Mouse (Mus musculus) midbrain, postnatal 0 days (tissue): ENCODE results near the gene Naif1. TPM values are rescaled to one million over a fixed set of nuclear protein-coding genes. Genes with fewer than 3 reads are reported as not detected.

Experiments
- ATAC-seq: fragments of 200-750 bp; cut with Nextera tagmentation; 2 replicates; pipeline ENCODE4 v1.8.0; 2017; ENCODE audit warnings: moderate number of reproducible peaks, mild to moderate bottlenecking, moderate TSS enrichment, moderate library complexity; ENCODE audit not compliant: low FRiP score
- DNase-seq: peaks from one replicate; pipeline ENCODE4 v3.0.0-alpha.2; 2015; ENCODE audit warnings: low spot score
- H3K27ac ChIP-seq: fragments of 300-500 bp; sonication (generic); 2 replicates; pipeline ENCODE4 v1.5.1; 2014; ENCODE audit warnings: low read depth, mild to moderate bottlenecking, low read length, mixed read lengths
- H3K27me3 ChIP-seq: fragments of 300-500 bp; sonication (generic); 2 replicates; pipeline ENCODE4 v1.6.1; 2014; ENCODE audit warnings: low read length, control low read depth, mixed read lengths; ENCODE audit not compliant: insufficient read depth
- H3K36me3 ChIP-seq: fragments of 300-500 bp; sonication (generic); 2 replicates; pipeline ENCODE4 v1.6.1; 2014; ENCODE audit warnings: low read length, control low read depth, mixed read lengths; ENCODE audit not compliant: insufficient read depth
- H3K4me1 ChIP-seq: fragments of 300-500 bp; sonication (generic); 2 replicates; pipeline ENCODE4 v1.6.1; 2014; ENCODE audit warnings: mild to moderate bottlenecking, control low read depth, antibody characterized with exemption, low read length, mixed read lengths; ENCODE audit not compliant: insufficient read depth
- H3K4me2 ChIP-seq: fragments of 300-500 bp; sonication (generic); 2 replicates; pipeline ENCODE4 v1.6.1; 2014; ENCODE audit warnings: low read depth, mild to moderate bottlenecking, low read length, mixed read lengths; ENCODE audit not compliant: poor library complexity, severe bottlenecking
- H3K4me3 ChIP-seq: fragments of 300-500 bp; sonication (generic); 2 replicates; pipeline ENCODE4 v1.5.1; 2014; ENCODE audit warnings: low read depth, mild to moderate bottlenecking, low read length, moderate library complexity
- H3K9ac ChIP-seq: fragments of 300-500 bp; sonication (generic); replicated peaks from 2 replicates; pipeline ENCODE4 v1.6.1; 2014; ENCODE audit warnings: mild to moderate bottlenecking, low read length, moderate library complexity, mixed read lengths; ENCODE audit not compliant: poor library complexity, severe bottlenecking
- H3K9me3 ChIP-seq: fragments of 300-500 bp; sonication (generic); 2 replicates; pipeline ENCODE4 v1.6.1; 2016; ENCODE audit warnings: low read length, control low read depth
- CTCF ChIP-seq: IDR thresholded peaks from 2 replicates; pipeline ENCODE4 v1.5.1; 2016; ENCODE audit warnings: antibody characterized with exemption, mild to moderate bottlenecking
- WGBS: fragments of 180-500 bp; shearing (Covaris S2); extraction: QIAGEN DNeasy Blood & Tissue Kit; methylation state at CpG from one replicate; pipeline ENCODE4 v1.1.7; 2014; 5-methylcytosine and 5-hydroxymethylcytosine counted together
- polyA plus RNA-seq: library from polyadenylated mRNA; unstranded; fragments of >200 nt; fragmentation: Nextera tagmentation; extraction: Ambion mirVana; gene quantifications from 2 replicates; pipeline ENCODE4 v1.2.1, GENCODE M21; 2015
- total RNA-seq: library from RNA; depleted of rRNA; stranded (reverse); fragments of >200 nt; gene quantifications from 2 replicates; pipeline ENCODE4 v1.2.3, GENCODE M21; 2014

The Naif1 gene
- total and polyA plus RNA-seq, 2 experiments from 2014 or later, result 3.0 to 3.2 TPM

DNA sequence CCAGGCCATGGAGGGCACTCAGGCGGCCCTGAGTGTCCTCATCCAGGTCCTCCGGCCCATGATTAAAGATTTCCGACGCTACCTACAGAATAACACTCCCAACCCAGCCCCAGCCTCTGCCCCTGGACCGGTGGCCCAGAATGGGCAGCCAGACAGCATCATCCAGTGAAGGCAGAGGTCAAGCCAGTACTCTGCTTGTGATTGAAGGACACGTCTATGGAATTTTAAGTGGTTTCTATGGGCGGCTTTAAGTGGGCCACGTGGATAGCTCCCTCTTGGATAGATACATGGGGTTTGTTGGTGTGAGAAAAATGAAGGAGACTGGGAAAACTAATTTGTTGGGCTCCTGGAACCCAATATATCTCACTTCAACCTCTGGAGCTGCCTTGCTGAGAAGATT lies 4.8 kb downstream of the Naif1 start:
- Histone ChIP-seq H3K36me3 (peaks cover 10% of the 10 kb centered on the region; the same call in 1 of the 2 replicates), H3K4me2 (no peak overlapping the region), H3K4me1 (peaks cover 10% of the 10 kb centered on the region; the same call in 1 of the 2 replicates), H3K9me3 (no peaks in the 10 kb centered on the region), H3K4me3 (no peak overlapping the region), H3K27me3 (no peaks in the 10 kb centered on the region), H3K9ac (no peak overlapping the region), H3K27ac (no peak overlapping the region)
- no peak for TF ChIP-seq CTCF
- WGBS, result 90% methylated on average over 8 of the region's 8 CpGs
- no peak for DNase-seq
- ATAC-seq, result no peak

DNA sequence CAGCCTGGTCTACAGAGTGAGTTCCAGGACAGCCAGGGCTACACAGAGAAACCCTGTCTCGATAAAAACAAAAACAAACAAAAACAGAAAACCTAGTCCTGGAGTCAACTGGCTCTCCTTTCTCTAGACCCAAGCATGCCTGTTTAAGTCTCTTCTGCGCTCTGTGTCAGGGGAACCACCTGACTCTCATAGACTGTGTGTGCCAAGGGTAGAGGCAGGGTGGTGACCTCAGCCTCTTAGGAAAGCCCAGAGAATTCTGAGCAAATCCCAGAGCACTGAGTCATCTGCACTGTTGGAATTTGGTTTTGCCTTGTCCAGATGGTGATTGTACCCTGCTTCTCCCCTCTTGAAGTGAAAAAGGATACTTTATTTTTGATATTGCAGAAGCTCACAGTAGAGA lies 8.0 kb downstream of the Naif1 start:
- H3K36me3 ChIP-seq, result peaks cover 10% of the 10 kb centered on the region; the same call in 1 of the 2 replicates
- 89% methylated on average over 2 of the region's 2 CpGs for WGBS
- no peak for TF ChIP-seq CTCF
- no peak overlapping the region for H3K27ac ChIP-seq
- no peak for ATAC-seq
- H3K27me3 ChIP-seq, result no peaks in the 10 kb centered on the region
- H3K4me2 ChIP-seq, result no peak overlapping the region
- no peaks in the 10 kb centered on the region; the same call in 1 of the 2 replicates for H3K4me1 ChIP-seq
- no peak overlapping the region for H3K9ac ChIP-seq
- H3K9me3 ChIP-seq, result no peaks in the 10 kb centered on the region
- no peak for DNase-seq
- H3K4me3 ChIP-seq, result no peak overlapping the region

DNA sequence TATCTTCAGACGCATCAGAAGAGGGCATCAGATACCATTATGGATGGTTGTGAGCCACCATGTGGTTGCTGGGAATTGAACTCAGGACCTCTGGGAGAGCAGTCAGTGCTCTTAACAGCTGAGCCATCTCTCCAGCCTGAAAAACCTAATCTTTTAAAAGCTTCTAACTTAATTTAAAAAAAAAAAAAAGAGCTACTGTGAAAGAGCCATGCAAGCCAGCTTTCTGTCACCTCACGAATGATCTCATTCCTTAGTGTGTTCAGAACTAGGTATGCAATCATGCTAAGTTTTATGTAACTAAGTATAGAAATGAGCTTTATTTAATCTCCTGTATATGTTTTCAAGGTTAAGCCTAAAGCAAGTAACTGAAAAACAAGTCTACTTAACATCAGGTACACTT lies 9.4 kb downstream of the Naif1 start:
- H3K27me3 ChIP-seq, result no peaks in the 10 kb centered on the region
- DNase-seq (no peak), ATAC-seq (no peak)
- no peak overlapping the region for H3K9ac ChIP-seq
- peaks cover 10% of the 10 kb centered on the region; the same call in 1 of the 2 replicates for H3K36me3 ChIP-seq
- WGBS, result 99% methylated on average over 2 of the region's 2 CpGs
- no peak overlapping the region for H3K4me3 ChIP-seq
- H3K4me1 ChIP-seq, result 0 out of 2 replicates have a peak, but pooled peaks cover 2% of the 10 kb centered on the region
- no peak overlapping the region for H3K4me2 ChIP-seq
- no peaks in the 10 kb centered on the region for H3K9me3 ChIP-seq
- no peak overlapping the region for H3K27ac ChIP-seq
- TF ChIP-seq CTCF, result no peak

DNA sequence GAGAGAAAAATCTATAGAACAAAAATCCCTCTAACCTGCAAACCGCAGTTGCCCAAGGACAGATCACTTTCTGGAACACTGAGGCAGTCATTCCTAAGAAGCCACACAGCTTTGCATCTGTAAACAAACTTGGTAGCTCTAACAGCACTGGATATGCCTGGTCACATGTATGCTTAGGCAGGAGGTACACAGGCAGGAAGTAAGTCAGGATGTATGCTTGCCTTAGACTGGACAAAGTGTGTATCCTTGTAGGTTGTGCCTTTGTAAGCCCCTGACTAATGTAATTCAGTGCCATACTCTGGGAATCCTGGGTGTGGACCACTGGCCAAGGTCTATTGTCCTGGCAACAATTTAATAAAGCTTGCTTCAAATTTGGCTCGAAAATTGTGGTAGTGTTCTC lies 13.5 kb downstream of the Naif1 start:
- no peak for TF ChIP-seq CTCF
- Histone ChIP-seq H3K27ac (no peak overlapping the region), H3K27me3 (no peaks in the 10 kb centered on the region), H3K4me2 (no peak overlapping the region), H3K4me3 (no peak overlapping the region), H3K9ac (no peak overlapping the region), H3K4me1 (0 out of 2 replicates have a peak, but pooled peaks cover 2% of the 10 kb centered on the region), H3K36me3 (no peaks in the 10 kb centered on the region), H3K9me3 (no peaks in the 10 kb centered on the region)
- ATAC-seq, result no peak
- WGBS, result 70% methylated on average over 2 of the region's 2 CpGs
- no peak for DNase-seq

DNA sequence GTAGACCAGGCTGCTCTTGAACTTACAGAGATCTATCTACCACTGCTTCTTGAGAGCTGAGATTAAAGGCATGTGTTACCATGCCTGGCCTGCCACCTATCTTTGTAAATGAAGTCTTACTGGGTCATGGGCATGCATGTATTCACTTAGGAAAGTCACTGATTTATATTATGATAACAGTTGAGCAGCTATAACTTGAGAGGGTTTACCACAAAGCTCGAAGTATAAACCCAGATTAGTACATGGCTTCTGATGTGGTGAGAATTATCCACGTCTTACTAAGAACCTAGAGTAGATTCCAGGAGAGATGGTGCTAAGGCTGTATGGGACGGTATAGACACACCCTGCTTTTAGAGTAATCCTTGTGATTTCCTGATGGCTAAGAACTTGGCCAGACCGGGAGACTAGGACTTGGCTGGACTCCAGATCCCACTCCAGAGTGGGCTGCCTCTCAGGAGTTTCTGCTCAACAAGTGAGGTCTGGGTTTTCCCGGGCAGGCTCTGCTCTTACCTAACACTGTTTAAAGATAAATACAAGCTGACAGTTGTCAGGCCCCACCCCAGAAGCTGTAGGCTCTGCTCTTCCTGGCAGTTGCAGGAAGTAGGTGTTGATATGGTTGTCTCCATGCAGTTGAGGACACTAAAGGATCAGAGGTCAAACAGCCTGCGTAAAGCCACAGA lies 14.1 kb downstream of the Naif1 start:
- no peak overlapping the region for H3K4me2 ChIP-seq
- WGBS, result 79% methylated on average over 6 of the region's 6 CpGs
- H3K27me3 ChIP-seq, result no peaks in the 10 kb centered on the region
- no peak for ATAC-seq
- DNase-seq, result no peak
- H3K9me3 ChIP-seq, result no peaks in the 10 kb centered on the region
- no peak overlapping the region for H3K9ac ChIP-seq
- H3K27ac ChIP-seq, result no peak overlapping the region
- H3K36me3 ChIP-seq, result no peaks in the 10 kb centered on the region
- 0 out of 2 replicates have a peak, but pooled peaks cover 2% of the 10 kb centered on the region for H3K4me1 ChIP-seq
- no peak overlapping the region for H3K4me3 ChIP-seq
- TF ChIP-seq CTCF, result no peak

DNA sequence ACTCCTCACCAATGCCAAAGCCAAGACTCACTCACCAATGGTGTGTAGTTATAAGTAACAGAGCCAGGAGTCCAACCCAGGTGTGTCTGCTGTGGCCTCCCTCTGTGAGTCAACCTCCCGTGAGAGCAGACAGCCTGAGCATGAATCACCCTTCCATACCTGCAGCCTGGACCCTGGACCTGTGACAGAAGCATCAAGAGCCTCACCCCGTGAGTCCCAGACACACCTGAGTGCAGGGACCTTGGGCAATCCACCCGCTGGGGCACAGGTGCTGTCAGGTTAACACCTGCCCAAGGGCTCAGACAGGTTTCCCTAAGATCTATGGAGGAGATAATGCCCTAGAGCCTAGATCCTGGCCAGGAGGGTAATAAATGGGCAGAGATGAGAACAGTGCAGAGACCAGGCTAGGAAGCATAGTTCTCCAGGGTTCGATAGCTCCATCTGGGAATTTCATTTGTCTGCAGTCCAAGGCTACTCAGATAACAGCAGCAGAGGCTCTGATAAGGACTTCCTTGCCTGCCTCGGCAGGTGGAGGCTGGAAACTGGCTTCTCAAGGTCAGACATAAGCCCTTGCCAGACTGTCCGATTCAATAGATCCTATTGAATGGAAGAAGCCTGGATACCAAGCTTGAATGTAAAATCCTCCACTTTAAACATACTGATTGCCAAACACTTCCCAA lies 20.9 kb downstream of the Naif1 start:
- Histone ChIP-seq H3K27ac (no peak overlapping the region), H3K27me3 (no peaks in the 10 kb centered on the region), H3K9me3 (no peaks in the 10 kb centered on the region), H3K36me3 (no peaks in the 10 kb centered on the region), H3K9ac (no peak overlapping the region), H3K4me3 (no peak overlapping the region), H3K4me2 (no peak overlapping the region), H3K4me1 (no peaks in the 10 kb centered on the region)
- no peak for ATAC-seq
- TF ChIP-seq CTCF, result no peak
- no peak for DNase-seq
- WGBS, result 86% methylated on average over 6 of the region's 6 CpGs
